Mouse (Mus musculus) cerebellum, postnatal 10 days (tissue): ENCODE measurements around the gene Cfap65.

Experiments
- DNase-seq, 2 experiments: peaks; one replicate each; pipeline ENCODE4 v3.0.0; 2021; ENCODE audit warnings: mixed read lengths in 2 of 2

The Cfap65 gene

GRCm38 (mm10) chr1:74936221-74936830 lies 927 bp upstream of the Cfap65 start:
- DNase-seq, result no peak

- no peak for DNase-seq
These were observed 7.6 kb downstream of the Cfap65 start for GRCm38 (mm10) chr1:74927621-74928296.

- peak; percentile 67 for DNase-seq
These were observed 8.7 kb downstream of the Cfap65 start for GRCm38 (mm10) chr1:74926721-74927120.

- DNase-seq, result no peak
These were observed 10.9 kb downstream of the Cfap65 start for GRCm38 (mm10) chr1:74924464-74924863.

- DNase-seq, result peak; percentile 42 to 48
These were observed 19.7 kb downstream of the Cfap65 start for GRCm38 (mm10) chr1:74915706-74916105.

- DNase-seq, result no peak
These were observed 33.2 kb downstream of the Cfap65 start for GRCm38 (mm10) chr1:74902191-74902590.

- DNase-seq, result peak; percentile 85 to 91
These were observed 33.7 kb downstream of the Cfap65 start for GRCm38 (mm10) chr1:74901686-74902085.

GRCm38 (mm10) chr1:74900341-74901285 lies 34.8 kb downstream of the Cfap65 start:
- DNase-seq, result peak; percentile 67 to 74

- DNase-seq, result peak; percentile 56 to 69
These were observed 36.6 kb downstream of the Cfap65 start for GRCm38 (mm10) chr1:74898656-74899431.

GRCm38 (mm10) chr1:74897976-74898375 lies 37.4 kb downstream of the Cfap65 start:
- no peak for DNase-seq

GRCm38 (mm10) chr1:74894966-74895365 lies 40.4 kb downstream of the Cfap65 start:
- DNase-seq, result peak; percentile 87 to 91

- peak; percentile 83 to 85 for DNase-seq
These were observed 42.1 kb downstream of the Cfap65 start, which contains the start of gene Cryba2 for GRCm38 (mm10) chr1:74893134-74893855. Cryba2 (minus strand) TSS chr1:74893143.

- DNase-seq, result peak; percentile 40 to 54
These were observed 42.9 kb downstream of the Cfap65 start for GRCm38 (mm10) chr1:74892351-74893133.

- no peak for DNase-seq
These were observed 43.9 kb downstream of the Cfap65 start for GRCm38 (mm10) chr1:74891513-74891912.

GRCm38 (mm10) chr1:74885369-74886042 lies 49.9 kb downstream of the Cfap65 start, which contains the start of gene Fev:
Fev (minus strand) TSS chr1:74885419.
- peak in 1 of 2 experiments; percentile 9 for DNase-seq

- peak in 1 of 2 experiments; percentile 22 for DNase-seq
These were observed 50.9 kb downstream of the Cfap65 start for GRCm38 (mm10) chr1:74884196-74885141.

- DNase-seq, result no peak
These were observed 52.0 kb downstream of the Cfap65 start for GRCm38 (mm10) chr1:74883441-74883840.

GRCm38 (mm10) chr1:74882828-74883227 lies 52.6 kb downstream of the Cfap65 start:
- DNase-seq, result peak in 1 of 2 experiments; percentile 12
